Mouse (Mus musculus) embryonic facial prominence, embryonic 10.5 days (tissue): ENCODE measurements at regions not wholly inside any gene's neighbourhood (a gene's known extent, or its start where the extent isn't known, plus 50 kb on each side); places are given as distances from the start of the nearest gene placed in this dataset.
"Not testable (repeated sequence)": the region's sequence is repeated elsewhere in the genome, so short reads cannot be mapped to it uniquely, and the experiment has no call there.

ENCODE experiments used
- DNase-seq: peaks from one replicate; pipeline ENCODE4 v3.0.0-alpha.2; 2017; ENCODE audit warnings: low spot score
- H3K27ac ChIP-seq: fragments of 300-500 bp; sonication (generic); replicated peaks from 2 replicates; pipeline ENCODE4 v1.5.1; 2016; ENCODE audit warnings: mild to moderate bottlenecking
- H3K27me3 ChIP-seq: fragments of 300-500 bp; sonication (generic); replicated peaks from 2 replicates; pipeline ENCODE4 v1.6.1; 2016; ENCODE audit warnings: low read depth, mild to moderate bottlenecking; ENCODE audit not compliant: poor library complexity, severe bottlenecking
- H3K36me3 ChIP-seq: fragments of 300-500 bp; sonication (generic); replicated peaks from 2 replicates; pipeline ENCODE4 v1.6.1; 2016; ENCODE audit warnings: mild to moderate bottlenecking, moderate library complexity
- H3K4me1 ChIP-seq: fragments of 300-500 bp; sonication (generic); 2 replicates; pipeline ENCODE4 v1.6.1; 2016
- H3K4me3 ChIP-seq: fragments of 300-500 bp; sonication (generic); 2 replicates; pipeline ENCODE4 v1.5.1; 2016; ENCODE audit warnings: mild to moderate bottlenecking, moderate library complexity
- H3K9me3 ChIP-seq: fragments of 300-500 bp; sonication (generic); 2 replicates; pipeline ENCODE4 v1.6.1; 2016; ENCODE audit warnings: mild to moderate bottlenecking
- WGBS: fragments of 180-500 bp; shearing (Covaris S2); methylation state at CpG from one replicate; pipeline ENCODE4 v1.1.7; 2016; 5-methylcytosine and 5-hydroxymethylcytosine counted together

- peak; percentile 28 for DNase-seq
- no peaks in the 10 kb centered on the region for H3K9me3 ChIP-seq
- no peaks in the 10 kb centered on the region for H3K27me3 ChIP-seq
- no peak overlapping the region for H3K4me3 ChIP-seq
- H3K4me1 ChIP-seq = no peaks in the 10 kb centered on the region
- H3K27ac ChIP-seq = no peak overlapping the region
- WGBS = 32% methylated on average over 5 of the region's 5 CpGs
- H3K36me3 ChIP-seq = no peaks in the 10 kb centered on the region
Observed at GRCm38 (mm10) chr9:78769168-78769567, 153.8 kb downstream of the Cd109 start.

DNA sequence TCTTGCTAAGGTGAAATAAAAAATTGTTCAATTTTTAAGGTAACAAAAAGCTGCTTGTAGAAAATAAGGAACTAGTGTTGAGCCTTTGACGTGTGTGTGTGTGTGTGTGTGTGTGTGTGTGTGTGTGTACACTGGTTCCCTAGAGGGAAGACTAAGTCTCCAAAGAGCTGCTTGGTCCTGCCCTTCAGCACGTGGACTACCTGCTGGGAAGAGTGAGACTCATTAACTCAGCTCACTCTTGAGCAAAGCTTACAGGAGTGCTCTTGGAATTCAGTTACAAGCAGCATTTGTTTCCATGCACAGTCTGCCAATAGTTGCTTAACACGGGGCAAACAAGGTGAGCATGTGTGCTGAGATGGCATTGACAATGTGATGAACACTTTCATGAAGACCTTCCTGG lies 158.6 kb downstream of the Cd109 start:
- H3K4me1 ChIP-seq = no peaks in the 10 kb centered on the region
- no peak overlapping the region for H3K27ac ChIP-seq
- no peak for DNase-seq
- no peaks in the 10 kb centered on the region for H3K36me3 ChIP-seq
- no peaks in the 10 kb centered on the region for H3K27me3 ChIP-seq
- H3K9me3 ChIP-seq = no peaks in the 10 kb centered on the region
- H3K4me3 ChIP-seq = no peak overlapping the region
- 61% methylated on average over 3 of the region's 3 CpGs for WGBS

DNA sequence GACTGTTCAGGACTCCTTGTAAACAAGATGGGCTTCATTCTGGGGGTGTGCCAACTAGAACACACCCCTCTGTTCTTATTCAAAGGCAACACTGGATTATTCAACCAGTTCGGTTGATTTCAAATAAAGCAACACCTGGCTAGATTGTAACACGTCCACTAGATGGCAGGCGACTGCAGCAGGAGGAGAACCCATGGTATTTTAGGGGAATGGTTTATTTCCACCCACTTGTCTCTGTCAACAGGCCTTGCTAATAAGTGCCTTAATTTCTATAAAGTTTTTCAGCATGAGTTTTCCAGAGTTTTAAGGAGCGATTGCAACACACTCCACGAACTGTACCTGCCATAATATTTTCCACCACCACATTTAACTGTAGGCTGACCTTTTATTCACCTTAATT lies 160.1 kb downstream of the Cd109 start:
- no peaks in the 10 kb centered on the region for H3K36me3 ChIP-seq
- WGBS = 14% methylated on average over 5 of the region's 5 CpGs
- H3K4me1 ChIP-seq = no peaks in the 10 kb centered on the region
- no peaks in the 10 kb centered on the region for H3K9me3 ChIP-seq
- no peak overlapping the region for H3K4me3 ChIP-seq
- H3K27ac ChIP-seq = no peak overlapping the region
- no peaks in the 10 kb centered on the region for H3K27me3 ChIP-seq
- DNase-seq = peak; percentile 59

DNA sequence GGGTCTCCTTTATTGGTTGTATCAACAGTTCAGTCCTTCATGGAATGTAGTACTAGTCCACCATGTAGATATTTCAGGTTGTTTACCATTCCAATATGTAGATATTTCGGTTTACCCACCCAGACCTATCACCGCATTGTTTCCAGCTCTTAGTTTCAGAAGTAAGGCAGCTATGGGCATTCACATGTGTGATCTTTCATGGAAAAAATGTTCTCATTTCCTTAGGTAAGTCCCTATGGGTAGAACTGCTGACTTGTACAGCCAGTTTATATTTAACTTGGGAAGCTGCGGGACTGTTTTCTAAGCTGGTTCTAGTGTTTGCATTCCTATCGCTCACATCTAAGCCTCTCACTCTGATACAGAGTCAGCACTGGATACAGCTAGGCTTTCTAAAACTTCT lies 165.2 kb downstream of the Cd109 start:
- Histone ChIP-seq H3K27ac (no peak overlapping the region), H3K27me3 (no peaks in the 10 kb centered on the region), H3K9me3 (no peaks in the 10 kb centered on the region), H3K36me3 (no peaks in the 10 kb centered on the region), H3K4me3 (no peak overlapping the region), H3K4me1 (peaks cover 13% of the 10 kb centered on the region; the same call in 1 of the 2 replicates)
- 92% methylated on average over 4 of the region's 4 CpGs for WGBS
- DNase-seq = no peak

DNA sequence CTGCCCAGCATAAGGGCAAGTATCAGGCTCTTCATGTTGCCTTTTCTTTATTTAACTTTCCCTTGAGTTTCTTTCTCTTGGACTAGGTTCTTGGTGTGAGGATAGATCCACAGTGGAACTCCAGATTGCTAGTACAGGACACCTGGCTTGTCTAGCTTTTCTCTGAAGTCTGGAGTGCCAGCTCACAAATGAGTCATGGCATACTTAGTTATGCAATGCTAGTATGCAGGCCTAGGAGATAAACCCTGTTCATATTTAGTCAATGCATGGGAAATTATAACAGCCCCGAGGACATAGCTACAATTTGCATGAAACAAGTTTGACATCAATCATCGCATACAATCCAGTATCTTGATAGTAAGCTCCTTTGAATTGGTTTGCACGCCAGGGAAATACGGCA lies 167.0 kb downstream of the Cd109 start:
- H3K27ac ChIP-seq = no peak overlapping the region
- H3K36me3 ChIP-seq = no peaks in the 10 kb centered on the region
- H3K27me3 ChIP-seq = no peaks in the 10 kb centered on the region
- DNase-seq = no peak
- H3K4me1 ChIP-seq = peaks cover 13% of the 10 kb centered on the region; the same call in 1 of the 2 replicates
- WGBS = 91% methylated on average over 4 of the region's 4 CpGs
- no peak overlapping the region for H3K4me3 ChIP-seq
- no peaks in the 10 kb centered on the region for H3K9me3 ChIP-seq

DNA sequence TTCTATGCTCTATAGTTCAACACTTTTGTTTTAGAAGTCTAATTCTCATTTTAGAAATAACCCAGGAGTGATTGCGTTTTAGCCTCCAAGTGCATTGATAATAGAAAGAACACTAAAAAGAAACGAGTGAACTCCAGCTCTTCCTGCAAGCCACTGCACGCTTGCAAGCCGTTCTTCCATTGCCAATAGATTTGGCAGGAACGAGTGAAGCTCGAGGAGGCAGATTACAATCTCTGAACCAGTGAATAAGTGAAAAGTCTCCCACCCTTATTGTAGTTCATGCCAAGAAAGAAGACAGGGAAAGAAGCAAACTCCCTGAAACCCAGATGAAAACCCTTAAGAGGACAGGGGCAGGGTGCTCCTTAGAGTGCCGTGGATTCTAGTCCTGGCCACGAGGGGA lies 167.5 kb downstream of the Cd109 start:
- H3K27ac ChIP-seq = no peak overlapping the region
- no peak for DNase-seq
- H3K36me3 ChIP-seq = no peaks in the 10 kb centered on the region
- no peaks in the 10 kb centered on the region for H3K27me3 ChIP-seq
- H3K9me3 ChIP-seq = no peaks in the 10 kb centered on the region
- 76% methylated on average over 8 of the region's 8 CpGs for WGBS
- H3K4me3 ChIP-seq = no peak overlapping the region
- H3K4me1 ChIP-seq = peaks cover 17% of the 10 kb centered on the region; the same call in 1 of the 2 replicates

- peak; percentile 16 for DNase-seq
- no peaks in the 10 kb centered on the region for H3K36me3 ChIP-seq
- 6% methylated on average over 1 of the region's 1 CpGs for WGBS
- peaks cover 17% of the 10 kb centered on the region; the same call in 1 of the 2 replicates for H3K4me1 ChIP-seq
- no peak overlapping the region for H3K4me3 ChIP-seq
- H3K27me3 ChIP-seq = no peaks in the 10 kb centered on the region
- no peaks in the 10 kb centered on the region for H3K9me3 ChIP-seq
- H3K27ac ChIP-seq = no peak overlapping the region
Observed at GRCm38 (mm10) chr9:78787866-78788265, 172.5 kb downstream of the Cd109 start.

DNA sequence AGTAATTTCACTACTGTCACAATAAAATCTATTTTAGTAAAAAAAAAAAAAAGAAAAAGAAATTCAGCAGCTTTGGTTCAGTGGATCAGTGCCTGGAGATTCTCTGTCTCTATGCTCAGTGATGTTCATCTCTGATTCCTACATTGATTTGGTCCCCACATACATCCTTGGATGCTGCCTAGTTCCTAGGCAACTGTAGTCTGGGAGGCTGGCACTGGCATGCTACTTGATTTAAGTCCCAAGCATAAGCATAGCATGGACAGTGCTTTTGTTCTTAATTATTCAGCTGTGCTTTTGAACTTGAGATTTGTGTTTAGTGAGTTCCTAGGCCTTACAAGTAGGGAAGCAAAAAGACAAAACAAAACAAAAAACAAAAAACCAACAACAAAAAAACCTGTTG lies 174.4 kb downstream of the Cd109 start:
- H3K36me3 ChIP-seq = no peaks in the 10 kb centered on the region
- H3K27me3 ChIP-seq = no peaks in the 10 kb centered on the region
- DNase-seq = no peak
- H3K27ac ChIP-seq = no peak overlapping the region
- no peak overlapping the region for H3K4me3 ChIP-seq
- H3K4me1 ChIP-seq = peaks cover 5% of the 10 kb centered on the region; the same call in 1 of the 2 replicates
- H3K9me3 ChIP-seq = no peaks in the 10 kb centered on the region

DNA sequence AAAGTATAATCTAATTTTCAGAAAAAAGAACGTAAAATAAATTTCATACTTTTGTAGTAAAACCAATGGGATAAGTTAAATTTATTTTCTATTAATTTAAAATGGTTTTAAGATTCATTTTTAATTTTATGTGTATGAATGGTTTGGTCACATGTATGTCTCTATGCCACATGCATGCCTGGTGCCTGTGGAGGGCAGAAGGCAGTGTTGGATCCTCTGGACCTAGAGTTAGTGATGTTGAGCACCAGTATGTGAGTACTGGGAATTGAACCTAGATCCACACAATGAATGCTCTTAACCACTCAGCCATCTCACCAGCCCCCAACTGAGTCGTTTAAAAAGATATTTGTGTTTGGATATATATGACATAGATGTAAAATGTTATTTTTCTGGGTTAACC lies 174.8 kb downstream of the Cd109 start:
- H3K4me1 ChIP-seq = 0 out of 2 replicates have a peak, but pooled peaks cover 4% of the 10 kb centered on the region
- no peak for DNase-seq
- no peak overlapping the region for H3K4me3 ChIP-seq
- WGBS = 83% methylated on average over 2 of the region's 2 CpGs
- H3K27ac ChIP-seq = no peak overlapping the region
- no peaks in the 10 kb centered on the region for H3K9me3 ChIP-seq
- no peaks in the 10 kb centered on the region for H3K36me3 ChIP-seq
- H3K27me3 ChIP-seq = no peaks in the 10 kb centered on the region

DNA sequence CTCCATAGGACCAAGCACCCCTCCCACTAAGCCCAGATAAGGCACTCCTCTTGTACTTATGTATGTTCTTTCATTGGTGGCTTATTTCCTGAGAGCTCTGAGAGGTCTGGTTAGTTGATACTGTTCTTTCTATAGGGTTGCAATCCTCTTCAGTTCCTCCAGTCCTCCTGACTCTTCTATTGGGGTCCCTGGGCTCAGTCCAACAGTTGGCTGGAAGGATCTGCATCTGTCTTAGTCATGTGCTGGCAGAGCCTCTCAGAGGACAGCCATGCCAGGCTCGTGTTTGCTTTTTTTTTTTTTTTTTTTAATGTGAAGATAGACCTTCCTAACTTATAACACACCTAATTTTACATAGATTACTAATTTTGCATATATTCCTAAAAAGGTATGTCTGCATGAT lies 180.5 kb downstream of the Cd109 start:
- WGBS = 83% methylated on average over 1 of the region's 1 CpGs
- no peaks in the 10 kb centered on the region for H3K36me3 ChIP-seq
- no peaks in the 10 kb centered on the region for H3K27me3 ChIP-seq
- no peaks in the 10 kb centered on the region for H3K4me1 ChIP-seq
- DNase-seq = no peak
- no peak overlapping the region for H3K27ac ChIP-seq
- no peak overlapping the region for H3K4me3 ChIP-seq
- no peaks in the 10 kb centered on the region for H3K9me3 ChIP-seq

DNA sequence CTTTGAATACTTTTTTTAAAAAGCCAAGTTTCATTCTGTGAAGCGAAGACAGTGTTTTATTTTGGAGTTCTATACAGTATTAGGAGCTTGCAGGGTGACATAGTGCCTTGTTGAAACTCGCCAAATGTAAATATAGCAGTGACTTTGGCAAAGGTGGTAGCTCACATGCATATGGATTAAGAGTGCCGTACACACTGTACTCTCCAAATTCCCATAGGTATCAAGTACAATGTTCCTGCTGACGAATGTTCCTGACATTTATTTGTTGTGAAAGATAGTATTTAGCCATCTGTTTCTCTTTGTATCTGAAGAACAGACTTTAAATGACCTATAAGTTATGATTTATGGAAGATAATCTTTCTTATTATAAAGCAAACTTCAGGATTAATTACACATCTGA lies 201.9 kb downstream of the Cd109 start:
- Histone ChIP-seq H3K4me1 (no peaks in the 10 kb centered on the region), H3K9me3 (no peaks in the 10 kb centered on the region), H3K27ac (no peak overlapping the region), H3K27me3 (peaks cover 4% of the 10 kb centered on the region), H3K36me3 (no peaks in the 10 kb centered on the region), H3K4me3 (no peak overlapping the region)
- 76% methylated on average over 4 of the region's 4 CpGs for WGBS
- DNase-seq = no peak

GRCm38 (mm10) chr9:78821554-78822212 lies 206.3 kb downstream of the Cd109 start:
- H3K36me3 ChIP-seq, H3K27me3 ChIP-seq, H3K9me3 ChIP-seq, H3K4me1 ChIP-seq: not testable (repeated sequence)
- H3K4me3 ChIP-seq = peak overlapping the region; percentile 51
- WGBS = 13% methylated on average over 52 of the region's 52 CpGs
- peak; percentile 31 for DNase-seq
- H3K27ac ChIP-seq = peak overlapping the region; percentile 19; the same call in 1 of the 2 replicates

DNA sequence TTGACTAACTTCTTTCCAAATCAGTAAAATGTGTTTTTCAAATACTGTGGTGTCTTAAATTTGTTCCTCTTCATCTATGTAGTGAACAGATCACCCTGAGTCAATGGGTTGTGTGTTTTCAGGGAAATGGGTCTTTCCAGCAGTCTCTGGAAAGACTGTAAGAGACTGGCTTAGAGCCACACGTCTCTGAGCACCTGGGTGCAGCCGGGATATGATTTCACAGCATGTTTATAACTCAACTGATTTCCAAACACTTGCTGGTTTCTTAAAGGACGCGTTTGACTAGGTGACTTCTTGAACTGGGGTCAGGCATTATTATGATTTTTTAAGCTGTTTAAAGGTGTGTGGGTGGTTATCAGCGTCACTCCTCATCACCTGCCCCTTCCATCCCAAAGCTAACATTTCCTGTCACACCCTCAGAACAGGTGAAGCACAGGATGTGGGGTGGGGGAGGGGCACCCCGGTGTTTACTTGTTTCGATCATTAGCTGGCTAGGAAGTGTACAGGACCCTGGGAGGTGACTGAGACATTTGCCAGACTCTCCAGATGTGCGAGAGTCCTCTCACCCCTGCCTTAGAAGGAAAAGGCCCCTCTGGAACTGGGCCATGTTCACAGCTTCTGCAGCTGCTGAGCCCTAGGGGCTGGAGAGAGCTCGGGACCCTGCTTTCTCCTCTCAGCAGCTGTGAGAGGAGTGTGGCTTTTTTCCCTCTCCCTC lies 229.8 kb downstream of the Cd109 start:
- peak; percentile 28 for DNase-seq
- H3K27ac ChIP-seq = 0 out of 2 replicates have a peak overlapping the region, but pooled peaks have one; percentile 30
- 61% methylated on average over 9 of the region's 9 CpGs for WGBS

More for the DNA sequence above, 229.8 kb downstream of the Cd109 start:
- Histone ChIP-seq H3K27me3 (no peaks in the 10 kb centered on the region), H3K36me3 (no peaks in the 10 kb centered on the region), H3K4me3 (no peak overlapping the region), H3K9me3 (no peaks in the 10 kb centered on the region), H3K4me1 (peaks cover 10% of the 10 kb centered on the region)
